Mouse (Mus musculus) erythroblast, embryonic 14.5 days (primary cell): ENCODE data around the gene Nme4.

ENCODE experiments used
- GATA1 ChIP-seq: IDR thresholded peaks from 2 replicates; pipeline ENCODE4 v1.6.1; 2012; ENCODE audit warnings: low read length, inconsistent platforms, mixed read lengths
- TAL1 ChIP-seq: IDR thresholded peaks from 3 replicates; pipeline ENCODE4 v1.6.1; 2012; ENCODE audit warnings: low read length, inconsistent platforms, mixed read lengths

DNA sequence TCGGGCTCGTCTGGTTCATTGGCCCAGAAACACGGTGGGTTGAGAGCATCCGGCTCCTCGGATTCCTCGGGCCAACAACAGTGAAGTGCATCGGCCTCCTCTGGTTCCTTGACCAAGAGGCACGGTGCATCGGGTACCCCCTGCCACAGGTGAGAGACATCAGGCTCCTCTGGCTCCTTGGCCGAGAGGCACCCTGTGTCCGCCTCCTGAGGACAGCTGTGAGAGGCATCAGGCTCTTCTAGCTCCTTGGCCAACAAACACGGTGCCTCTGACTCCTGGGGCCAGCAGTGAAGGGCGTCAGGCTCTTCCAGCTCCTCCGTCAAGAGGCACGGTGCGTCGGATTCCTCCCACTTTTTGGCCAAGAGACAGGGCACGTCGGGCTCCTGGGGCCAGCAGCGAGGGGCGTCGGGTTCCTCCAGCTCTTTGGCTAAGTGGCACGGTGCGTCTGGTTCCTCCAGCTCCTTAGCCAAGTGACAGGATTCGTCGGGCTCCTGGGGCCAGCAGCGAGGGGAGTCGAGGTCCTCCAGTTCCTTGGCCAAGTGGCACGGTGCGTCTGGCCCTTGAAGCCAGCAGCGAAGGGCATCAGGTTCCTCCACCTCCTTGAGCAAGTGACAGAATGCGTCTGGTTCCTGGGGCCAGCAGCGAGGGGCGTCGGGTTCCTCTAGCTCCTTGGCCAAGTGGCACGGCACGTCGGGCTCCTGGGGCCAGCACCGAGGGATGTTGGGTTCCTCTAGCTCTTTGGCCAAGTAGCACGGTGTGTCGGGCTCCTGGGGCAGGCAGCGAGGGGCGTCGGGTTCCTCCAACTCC, 27.2 kb downstream of the Nme4 start:
- no peak for TF ChIP-seq GATA1
- TF ChIP-seq TAL1, result no peak
